Mouse (Mus musculus) layer of hippocampus, adult 11-12 months (tissue): Measurements from ENCODE around the gene Ttc9c.

Experiments
- DNase-seq: peaks from one replicate; pipeline ENCODE4 v3.0.0; 2022; ENCODE audit warnings: low spot score

Ttc9c gene

GRCm38 (mm10) chr19:8774086-8774835 lies 44.9 kb downstream of the Ttc9c start, which contains the start of gene Tmem179b:
TSS of gene Tmem179b (minus strand) at chr19:8774467.
- peak; percentile 97 for DNase-seq

- DNase-seq, result no peak
Observed at GRCm38 (mm10) chr19:8773409-8773808, 45.7 kb downstream of the Ttc9c start.

GRCm38 (mm10) chr19:8772996-8773395 lies 46.1 kb downstream of the Ttc9c start:
- no peak for DNase-seq

GRCm38 (mm10) chr19:8770567-8771270 lies 48.4 kb downstream of the Ttc9c start, which contains the start of gene Tmem223:
TSS of gene Tmem223 (plus strand) at chr19:8770996.
- peak; percentile 82 for DNase-seq

- no peak for DNase-seq
Observed at GRCm38 (mm10) chr19:8765562-8765961, 53.6 kb downstream of the Ttc9c start.

GRCm38 (mm10) chr19:8763276-8763675 lies 55.9 kb downstream of the Ttc9c start:
- DNase-seq, result no peak

GRCm38 (mm10) chr19:8760757-8761156 lies 58.4 kb downstream of the Ttc9c start:
- no peak for DNase-seq
